Mouse (Mus musculus): ENCODE data around the gene Atp5k. TPM values are rescaled to one million over a fixed set of nuclear protein-coding genes. Genes with fewer than 3 reads are reported as not detected.

Gene Atp5k
- polyA plus RNA-seq, 1 experiment = 1,348 TPM

DNA sequence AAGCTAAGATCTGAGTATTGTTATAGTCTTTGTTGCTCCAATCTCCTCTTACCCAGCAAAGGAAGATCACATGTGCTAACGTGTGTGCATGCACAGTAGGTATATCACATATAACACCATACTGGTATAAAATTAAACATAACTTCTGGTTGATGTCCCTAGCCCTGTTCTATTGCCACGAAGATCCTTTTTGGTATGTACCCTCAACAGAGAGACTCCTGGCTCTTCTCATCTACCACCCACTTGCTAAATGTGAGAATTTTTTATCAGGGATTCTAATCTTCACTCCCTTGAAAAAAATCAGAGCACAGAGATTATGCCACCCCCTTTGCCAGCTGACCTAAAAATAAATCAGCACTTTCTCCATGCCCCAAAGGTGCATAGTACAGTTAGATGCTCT, 27.3 kb downstream of the Atp5k start:
- TF ChIP-seq TCF12 (IDR thresholded peaks at IDR 0.05; ENCODE audit: insufficient read depth, poor library complexity, severe bottlenecking) = no peak
- TF ChIP-seq MAX (IDR thresholded peaks at IDR 0.05; ENCODE audit: low read depth) = no peak
- TF ChIP-seq E2F4 (IDR thresholded peaks at IDR 0.05; ENCODE audit: insufficient read depth) = no peak
- TF ChIP-seq TCF3 (IDR thresholded peaks at IDR 0.05; ENCODE audit: insufficient read length, low read depth) = no peak
- no peak for TF ChIP-seq USF1 (IDR thresholded peaks at IDR 0.05; ENCODE audit: low read depth)
- TF ChIP-seq POLR2A (IDR thresholded peaks at IDR 0.05; ENCODE audit: insufficient read length, low read depth) = no peak
- no peak for TF ChIP-seq SRF (IDR thresholded peaks at IDR 0.05; ENCODE audit: control insufficient read depth, insufficient read length, low read depth)
- no peak for TF ChIP-seq MYOD1 (IDR thresholded peaks at IDR 0.05; ENCODE audit: control insufficient read depth in 1 of 3, insufficient read length in 2 of 3, low read depth in 2 of 3)
- TF ChIP-seq MYOG (IDR thresholded peaks at IDR 0.05; ENCODE audit: control insufficient read depth in 1 of 3, insufficient read depth in 1 of 3, insufficient read length in 2 of 3, low read depth in 2 of 3) = no peak
- no peak for TF ChIP-seq REST (IDR thresholded peaks at IDR 0.05; ENCODE audit: insufficient read depth, insufficient read length)
- H3K79me2 ChIP-seq (ENCODE audit: control insufficient read depth, insufficient read depth) = no peaks in the 10 kb centered on the region
- no peaks in the 10 kb centered on the region for H3K27me3 ChIP-seq (ENCODE audit: control insufficient read depth, insufficient read depth, insufficient read length)
- H3K36me3 ChIP-seq (ENCODE audit: control insufficient read depth, insufficient read depth) = no peaks in the 10 kb centered on the region
- no peak overlapping the region for H3K4me2 ChIP-seq (ENCODE audit: low read depth)
- no peak overlapping the region for H3K4me3 ChIP-seq
- H3ac ChIP-seq (ENCODE audit: control insufficient read depth, insufficient read length) = no peak overlapping the region

DNA sequence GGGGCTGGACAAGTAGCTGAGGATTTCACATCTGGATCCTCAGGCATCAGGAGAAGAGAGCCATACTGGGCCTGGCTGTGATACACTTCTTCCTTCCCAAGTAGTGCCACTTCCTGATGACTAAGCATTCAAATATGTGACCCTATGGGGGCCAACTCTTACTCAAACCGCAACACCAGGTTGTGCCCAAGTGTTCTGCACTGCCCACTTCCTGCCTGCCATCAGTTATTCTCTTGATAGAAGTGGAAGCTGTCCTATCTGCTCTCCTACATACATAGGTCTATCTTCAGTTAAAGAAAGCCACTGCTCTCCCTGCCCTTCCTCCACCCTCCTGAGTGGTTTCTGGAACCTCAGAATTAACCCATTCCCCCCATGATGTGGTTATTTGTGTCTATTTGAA, 28.8 kb downstream of the Atp5k start:
- Histone ChIP-seq H3K79me2 (ENCODE audit: control insufficient read depth, insufficient read depth) (no peaks in the 10 kb centered on the region), H3K4me2 (ENCODE audit: low read depth) (no peak overlapping the region), H3K4me3 (no peak overlapping the region), H3K36me3 (ENCODE audit: control insufficient read depth, insufficient read depth) (no peaks in the 10 kb centered on the region), H3ac (ENCODE audit: control insufficient read depth, insufficient read length) (no peak overlapping the region), H3K27me3 (ENCODE audit: control insufficient read depth, insufficient read depth, insufficient read length) (no peaks in the 10 kb centered on the region)
- TF ChIP-seq POLR2A (IDR thresholded peaks at IDR 0.05; ENCODE audit: insufficient read length, low read depth) (no peak), MYOD1 (IDR thresholded peaks at IDR 0.05; ENCODE audit: control insufficient read depth in 1 of 3, insufficient read length in 2 of 3, low read depth in 2 of 3) (no peak), TCF12 (IDR thresholded peaks at IDR 0.05; ENCODE audit: insufficient read depth, poor library complexity, severe bottlenecking) (no peak), CEBPB (IDR thresholded peaks at IDR 0.05; ENCODE audit: insufficient read depth, poor library complexity, severe bottlenecking) (no peak), SRF (IDR thresholded peaks at IDR 0.05; ENCODE audit: control insufficient read depth, insufficient read length, low read depth) (no peak), MAX (IDR thresholded peaks at IDR 0.05; ENCODE audit: low read depth) (no peak), TCF3 (IDR thresholded peaks at IDR 0.05; ENCODE audit: insufficient read length, low read depth) (no peak), POLR2AphosphoS2 (IDR thresholded peaks at IDR 0.05; ENCODE audit: insufficient read length, low read depth) (no peak), REST (IDR thresholded peaks at IDR 0.05; ENCODE audit: insufficient read depth, insufficient read length) (no peak), E2F4 (IDR thresholded peaks at IDR 0.05; ENCODE audit: insufficient read depth) (no peak), USF1 (IDR thresholded peaks at IDR 0.05; ENCODE audit: low read depth) (no peak), MYOG (IDR thresholded peaks at IDR 0.05; ENCODE audit: control insufficient read depth in 1 of 3, insufficient read depth in 1 of 3, insufficient read length in 2 of 3, low read depth in 2 of 3) (no peak)

DNA sequence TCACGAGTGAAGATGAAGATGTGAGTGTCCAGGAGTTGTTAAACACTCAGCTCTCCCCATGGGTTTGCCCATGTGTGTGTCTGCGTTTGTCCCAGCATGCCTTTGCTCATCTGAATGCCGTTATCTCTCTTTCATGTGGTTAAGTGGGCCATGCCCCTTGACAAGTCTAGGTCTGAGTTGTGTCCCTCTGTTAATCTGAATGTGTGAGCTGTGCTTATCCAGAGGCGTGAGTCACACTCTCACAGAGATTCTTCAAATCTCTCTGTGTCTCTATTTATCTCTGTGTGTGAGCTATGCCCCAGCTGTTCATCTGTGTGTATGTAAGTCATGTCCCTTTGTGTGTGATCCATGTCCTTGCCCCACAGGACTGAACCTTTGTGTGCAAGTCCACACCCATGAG, 30.8 kb downstream of the Atp5k start:
- Histone ChIP-seq H3K4me3 (no peak overlapping the region), H3K79me2 (ENCODE audit: control insufficient read depth, insufficient read depth) (no peaks in the 10 kb centered on the region), H3ac (ENCODE audit: control insufficient read depth, insufficient read length) (no peak overlapping the region), H3K27me3 (ENCODE audit: control insufficient read depth, insufficient read depth, insufficient read length) (no peaks in the 10 kb centered on the region), H3K4me2 (ENCODE audit: low read depth) (no peak overlapping the region), H3K36me3 (ENCODE audit: control insufficient read depth, insufficient read depth) (no peaks in the 10 kb centered on the region)
- no peak for TF ChIP-seq USF1 (IDR thresholded peaks at IDR 0.05; ENCODE audit: low read depth)
- TF ChIP-seq CEBPB (IDR thresholded peaks at IDR 0.05; ENCODE audit: insufficient read depth, poor library complexity, severe bottlenecking) = no peak
- no peak for TF ChIP-seq E2F4 (IDR thresholded peaks at IDR 0.05; ENCODE audit: insufficient read depth)
- no peak for TF ChIP-seq TCF12 (IDR thresholded peaks at IDR 0.05; ENCODE audit: insufficient read depth, poor library complexity, severe bottlenecking)
- no peak for TF ChIP-seq MAX (IDR thresholded peaks at IDR 0.05; ENCODE audit: low read depth)
- TF ChIP-seq TCF3 (IDR thresholded peaks at IDR 0.05; ENCODE audit: insufficient read length, low read depth) = no peak
- no peak for TF ChIP-seq MYOD1 (IDR thresholded peaks at IDR 0.05; ENCODE audit: control insufficient read depth in 1 of 3, insufficient read length in 2 of 3, low read depth in 2 of 3)
- TF ChIP-seq POLR2AphosphoS2 (IDR thresholded peaks at IDR 0.05; ENCODE audit: insufficient read length, low read depth) = no peak
- no peak for TF ChIP-seq POLR2A (IDR thresholded peaks at IDR 0.05; ENCODE audit: insufficient read length, low read depth)
- TF ChIP-seq REST (IDR thresholded peaks at IDR 0.05; ENCODE audit: insufficient read depth, insufficient read length) = no peak
- TF ChIP-seq MYOG (IDR thresholded peaks at IDR 0.05; ENCODE audit: control insufficient read depth in 1 of 3, insufficient read depth in 1 of 3, insufficient read length in 2 of 3, low read depth in 2 of 3) = no peak
- TF ChIP-seq SRF (IDR thresholded peaks at IDR 0.05; ENCODE audit: control insufficient read depth, insufficient read length, low read depth) = no peak

- Histone ChIP-seq H3K4me2 (ENCODE audit: low read depth) (no peak overlapping the region), H3K27me3 (ENCODE audit: control insufficient read depth, insufficient read depth, insufficient read length) (no peaks in the 10 kb centered on the region), H3K79me2 (ENCODE audit: control insufficient read depth, insufficient read depth) (no peaks in the 10 kb centered on the region), H3ac (ENCODE audit: control insufficient read depth, insufficient read length) (no peak overlapping the region), H3K4me3 (no peak overlapping the region), H3K36me3 (ENCODE audit: control insufficient read depth, insufficient read depth) (no peaks in the 10 kb centered on the region)
- TF ChIP-seq SRF (IDR thresholded peaks at IDR 0.05; ENCODE audit: control insufficient read depth, insufficient read length, low read depth) (no peak), MYOD1 (IDR thresholded peaks at IDR 0.05; ENCODE audit: control insufficient read depth in 1 of 3, insufficient read length in 2 of 3, low read depth in 2 of 3) (no peak), E2F4 (IDR thresholded peaks at IDR 0.05; ENCODE audit: insufficient read depth) (no peak), TCF3 (IDR thresholded peaks at IDR 0.05; ENCODE audit: insufficient read length, low read depth) (no peak), MYOG (IDR thresholded peaks at IDR 0.05; ENCODE audit: control insufficient read depth in 1 of 3, insufficient read depth in 1 of 3, insufficient read length in 2 of 3, low read depth in 2 of 3) (no peak), REST (IDR thresholded peaks at IDR 0.05; ENCODE audit: insufficient read depth, insufficient read length) (no peak)
Observed at GRCm38 (mm10) chr5:108389744-108390143, 44.5 kb downstream of the Atp5k start.

DNA sequence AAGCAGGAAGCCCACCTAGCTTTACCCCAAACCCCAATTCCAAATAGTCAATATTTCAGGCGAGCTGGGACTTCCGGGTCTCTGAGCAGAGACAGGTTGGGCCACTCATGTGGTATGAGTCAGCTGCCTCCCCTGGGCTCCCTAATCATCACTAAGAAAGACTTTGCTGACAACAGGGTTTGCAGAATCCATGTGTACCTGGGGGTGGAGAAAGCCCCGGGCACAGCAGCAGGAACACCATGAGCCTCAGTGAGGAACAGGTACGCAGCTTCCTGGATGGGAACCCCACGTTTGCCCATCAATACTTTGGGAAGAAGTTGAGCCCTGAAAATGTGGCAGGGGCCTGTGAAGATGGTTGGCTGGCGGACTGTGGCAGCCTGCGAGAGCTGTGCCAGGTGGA, 46.0 kb downstream of the Atp5k start, which contains the start of gene Pde6b:
Pde6b (plus strand) TSS at position 191 of the 400 bp plus-strand sequence.
- no peaks in the 10 kb centered on the region for H3K79me2 ChIP-seq (ENCODE audit: control insufficient read depth, insufficient read depth)
- H3K36me3 ChIP-seq (ENCODE audit: control insufficient read depth, insufficient read depth) = no peaks in the 10 kb centered on the region
- H3K27me3 ChIP-seq (ENCODE audit: control insufficient read depth, insufficient read depth, insufficient read length) = no peaks in the 10 kb centered on the region
- no peak within 1 kb of the TSS for H3K4me3 ChIP-seq
- no peak within 1 kb of the TSS for H3K4me2 ChIP-seq (ENCODE audit: low read depth)
- no peak for TF ChIP-seq USF1 (IDR thresholded peaks at IDR 0.05; ENCODE audit: low read depth)
- TF ChIP-seq POLR2A (IDR thresholded peaks at IDR 0.05; ENCODE audit: insufficient read length, low read depth) = no peak
- no peak for TF ChIP-seq CEBPB (IDR thresholded peaks at IDR 0.05; ENCODE audit: insufficient read depth, poor library complexity, severe bottlenecking)
- no peak within 1 kb of the TSS for H3ac ChIP-seq (ENCODE audit: control insufficient read depth, insufficient read length)
